Mouse (Mus musculus) gastrocnemius, postnatal 36 days (tissue): ENCODE results near the gene Wdr4. TPM values are rescaled to one million over a fixed set of nuclear protein-coding genes. Genes with fewer than 3 reads are reported as not detected.
A peak's percentile ranks its signal among the peaks of the same experiment; 100 is the strongest.
"Not testable (repeated sequence)": the region's sequence is repeated elsewhere in the genome, so short reads cannot be mapped to it uniquely, and the experiment has no call there.

Experiments used
- DNase-seq, 2 experiments: peaks; one replicate each; pipeline ENCODE4 v3.0.0; 2022
- intact Hi-C: fragments of 180-260 bp; cut with DNase I; formaldehyde crosslinking; loops from one replicate; pipeline ENCODE4 v1.15.1; 2025
- long read RNA-seq, 2 experiments: library from polyadenylated mRNA; stranded (forward); transcript quantifications; one replicate each; pipeline ENCODE4 v2.0.0; 2021
- total RNA-seq, 2 experiments: library from RNA; stranded (reverse); gene quantifications; 2 replicates each; pipeline ENCODE4 v1.2.3; 2021

Gene Wdr4
- total RNA-seq, result 1 to 10 TPM; 5.0 to 5.3 TPM
- long read RNA-seq, experiment 1, full-length matches to known transcripts, result 5 of 6 reads
- long read RNA-seq, experiment 1, partial matches to known transcripts, result 0 of 6 reads
- long read RNA-seq, experiment 1, other reads (novel, unspliced or antisense), result 1 of 6 reads
- long read RNA-seq, experiment 2, full-length matches to known transcripts, result 2 of 9 reads
- long read RNA-seq, experiment 2, partial matches to known transcripts, result 1 of 9 reads
- long read RNA-seq, experiment 2, other reads (novel, unspliced or antisense), result 6 of 9 reads

GRCm38 (mm10) chr17:31519946-31520838, at the start of gene Wdr4, which contains the start of gene Ndufv3:
Gene Wdr4, minus strand, starts transcription at chr17:31519980.
Gene Ndufv3, plus strand, starts transcription at chr17:31520115.
- DNase-seq, result peak; percentile 98 to 99
- intact Hi-C loops, result loop anchor here (5.0 kb wide), 1 partner anchor 37 kb away; no protein-coding TSS in a partner anchor

GRCm38 (mm10) chr17:31566276-31566675, 46.5 kb upstream of the Wdr4 start:
- DNase-seq, result no peak
- intact Hi-C loops, result no loop called here

DNA sequence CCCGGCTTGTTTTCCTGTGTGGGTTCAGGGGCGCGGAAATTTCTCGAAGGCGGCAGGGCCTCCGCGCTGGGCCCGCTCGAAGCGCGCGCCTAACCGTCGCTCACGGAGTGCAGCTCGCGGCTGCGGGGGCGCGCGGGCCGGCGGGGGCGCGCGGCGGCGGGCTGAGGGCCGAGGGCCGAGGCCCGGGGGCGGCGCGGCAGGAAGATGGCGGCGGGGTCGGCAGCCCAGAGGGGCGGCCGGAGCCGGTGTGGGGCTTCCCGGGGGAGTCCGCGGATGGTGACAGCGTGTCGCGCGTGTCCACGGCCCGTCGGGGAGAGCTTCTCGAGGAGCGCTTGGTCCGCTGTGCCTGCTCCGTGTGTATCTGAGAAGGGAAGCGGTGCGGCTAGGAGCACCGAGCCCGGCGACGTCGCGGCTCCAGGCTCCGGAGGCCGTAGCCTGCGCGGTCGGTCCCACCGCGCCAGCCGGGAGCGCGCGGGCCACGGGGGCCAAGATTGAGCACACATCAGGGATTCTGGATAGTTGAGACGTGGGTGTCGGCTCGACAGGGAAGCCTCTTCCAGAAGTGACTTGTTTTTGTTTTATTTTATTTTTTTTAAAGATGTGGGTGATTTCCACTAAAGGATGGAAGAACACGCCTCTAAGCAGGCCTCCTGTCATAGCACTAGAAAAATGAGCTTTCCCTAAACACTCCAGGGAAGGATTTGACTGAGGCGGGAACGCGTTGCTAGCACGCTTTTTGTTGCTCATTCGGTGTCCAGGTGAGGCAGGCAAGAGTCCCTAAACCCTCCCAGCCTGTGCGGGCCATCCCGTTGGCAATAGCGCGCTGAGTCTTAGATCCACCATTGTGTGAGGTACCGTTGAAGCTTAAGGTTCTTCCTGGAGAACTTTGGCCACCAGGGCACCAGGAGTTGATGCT, 45.6 kb upstream of the Wdr4 start:
- peak in 1 of 2 experiments; percentile 26 for DNase-seq
- intact Hi-C loops, result no loop called here

DNA sequence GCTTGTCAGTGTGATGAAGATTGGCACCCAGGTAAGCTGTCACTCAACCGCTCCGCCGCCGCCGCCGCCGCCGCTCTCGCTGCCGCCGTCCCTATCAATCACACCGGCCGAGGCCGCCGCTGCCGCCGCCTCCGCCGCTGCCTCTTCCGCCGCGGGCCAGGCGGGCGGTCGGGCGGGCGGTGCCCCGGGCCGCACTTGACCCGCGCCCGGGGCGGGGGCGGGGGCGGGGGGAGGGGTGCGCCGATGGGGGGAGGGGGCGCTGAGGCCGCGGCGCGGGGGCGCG, 45.0 kb upstream of the Wdr4 start:
- intact Hi-C loops, result no loop called here
- DNase-seq, result no peak

GRCm38 (mm10) chr17:31564015-31564857, 44.5 kb upstream of the Wdr4 start, which contains the start of gene Pknox1:
Gene Pknox1, plus strand, starts transcription at chr17:31564734.
- DNase-seq, result peak; percentile 98
- intact Hi-C loops, result no loop called here

- peak in 1 of 2 experiments; percentile 51 for DNase-seq
- intact Hi-C loops, result no loop called here
These were observed 43.8 kb upstream of the Wdr4 start for GRCm38 (mm10) chr17:31563632-31564014.

DNA sequence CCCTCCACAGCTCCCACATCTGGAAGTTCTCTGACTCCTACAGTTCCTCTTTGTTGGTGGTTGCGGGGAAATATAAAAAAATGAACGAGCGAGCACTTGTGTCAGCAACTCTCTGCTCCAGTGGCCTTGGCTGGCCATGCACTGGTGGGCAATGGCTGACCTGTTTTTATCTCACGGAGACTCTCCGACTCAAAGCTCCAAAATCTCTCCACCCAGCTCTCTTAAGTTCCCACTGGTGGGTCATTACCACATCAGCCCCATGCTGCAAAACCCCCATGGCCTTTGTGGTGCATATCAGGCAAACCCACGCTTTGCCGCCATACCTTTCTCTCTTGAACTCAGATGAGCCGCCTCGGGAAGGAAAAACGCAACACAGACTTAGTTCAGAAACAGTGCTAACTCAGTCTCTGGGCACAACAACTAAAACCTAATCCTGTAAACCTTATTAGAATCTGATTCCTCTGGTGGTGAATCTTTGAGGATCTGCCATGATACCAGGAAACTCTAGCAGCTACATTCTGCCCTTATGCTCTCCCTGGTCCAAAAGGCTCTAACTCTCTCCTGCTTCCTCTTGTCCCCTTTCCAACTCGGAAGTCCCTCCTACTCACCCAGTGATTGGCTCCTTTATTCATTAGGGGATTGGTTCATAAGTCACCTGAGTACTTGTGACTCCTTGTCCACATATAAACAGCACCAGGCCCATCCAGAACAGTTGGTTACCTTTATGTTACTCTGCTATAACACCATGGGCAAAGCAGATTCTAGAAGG, 39.4 kb upstream of the Wdr4 start:
- intact Hi-C loops, result loop anchor here (5.0 kb wide), 1 partner anchor 37 kb away; the partner anchor contains the start of gene Ndufv3

GRCm38 (mm10) chr17:31557947-31558542, 38.3 kb upstream of the Wdr4 start:
- intact Hi-C loops, result loop anchor here (5.0 kb wide), 1 partner anchor 36 kb away; the partner anchor contains the start of gene Ndufv3
- no peak for DNase-seq

More for the DNA sequence above, 39.4 kb upstream of the Wdr4 start:
- DNase-seq, result no peak

DNA sequence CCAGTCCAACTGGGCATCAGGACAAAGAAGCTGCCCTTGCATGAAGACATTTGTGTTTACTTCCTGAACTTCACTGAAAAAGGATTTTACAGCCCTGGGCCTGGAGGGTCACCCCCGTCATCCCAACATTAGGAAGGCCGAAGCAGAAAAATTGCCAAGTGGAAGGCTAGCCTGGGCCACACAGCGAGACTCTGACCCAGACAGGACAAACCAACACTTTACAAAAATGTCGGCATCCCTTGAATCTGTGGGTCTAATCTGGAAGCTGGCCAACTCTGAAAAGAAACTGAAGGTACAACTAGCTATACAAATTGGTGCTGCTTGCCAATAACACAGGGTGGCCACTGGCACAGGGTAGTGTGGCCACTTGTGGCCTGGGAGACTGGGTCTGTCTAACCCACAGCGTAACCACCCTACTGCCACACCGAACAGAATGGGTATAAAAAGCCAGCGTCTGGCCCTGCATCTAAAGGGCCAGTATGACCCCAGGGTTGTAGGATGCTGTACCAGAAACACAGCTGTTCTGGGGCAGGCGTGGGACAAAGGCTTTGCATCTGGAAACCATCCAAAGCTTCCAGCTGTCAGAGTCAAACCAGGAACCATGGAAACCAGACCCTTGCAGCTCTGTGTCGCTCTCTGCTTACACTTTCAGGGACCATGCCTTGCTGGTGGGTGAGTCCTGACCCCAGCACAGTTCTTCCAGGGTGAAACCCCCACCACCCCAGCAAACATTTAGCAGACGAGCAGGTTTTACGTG, 37.5 kb upstream of the Wdr4 start:
- no peak for DNase-seq
- intact Hi-C loops, result loop anchor here (5.0 kb wide), 1 partner anchor 35 kb away; the partner anchor contains the start of gene Ndufv3

GRCm38 (mm10) chr17:31556253-31556652, 36.5 kb upstream of the Wdr4 start:
- intact Hi-C loops, result loop anchor here (5.0 kb wide), 1 partner anchor 34 kb away; the partner anchor contains the start of gene Ndufv3
- DNase-seq, result no peak

DNA sequence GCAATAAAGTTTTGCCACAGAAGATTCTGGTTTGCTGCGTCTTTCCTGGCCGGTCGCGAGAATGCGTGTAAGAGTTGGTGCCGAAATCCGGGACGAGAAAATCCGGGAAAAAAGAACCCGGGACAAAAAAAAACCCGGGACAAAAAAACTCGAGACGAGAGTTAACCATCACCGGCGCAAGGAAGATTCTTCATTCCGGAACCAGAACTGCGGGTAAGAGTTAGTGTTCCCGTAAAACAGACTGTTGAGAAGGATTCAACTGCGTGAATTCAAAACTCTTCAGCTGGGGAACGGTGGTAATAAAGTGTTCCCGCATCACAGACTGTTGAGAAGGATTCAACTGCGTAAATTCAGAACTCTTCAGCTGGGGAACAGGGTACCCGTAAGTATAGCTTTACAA, 32.8 kb upstream of the Wdr4 start:
- DNase-seq, intact Hi-C loops: not testable (repeated sequence)

DNA sequence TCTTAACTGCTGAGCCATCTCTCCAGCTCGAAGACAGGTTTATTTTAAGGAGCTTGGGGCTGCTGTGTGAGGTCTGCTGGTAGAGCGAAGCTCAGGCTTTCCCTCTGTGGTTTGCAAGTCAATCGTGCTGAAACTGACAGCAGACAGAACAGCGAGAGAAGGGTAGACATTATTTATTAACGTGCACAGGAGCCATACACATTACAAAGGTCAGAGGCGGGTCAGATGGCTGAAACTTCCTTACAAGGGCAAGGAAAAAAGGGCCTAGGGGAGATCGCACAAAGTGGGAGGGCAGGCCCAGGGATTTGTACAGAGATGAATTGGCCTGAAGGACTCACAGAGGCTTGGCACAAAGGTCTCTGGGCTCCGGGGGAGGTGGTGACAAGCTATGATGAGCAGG, 29.6 kb upstream of the Wdr4 start:
- intact Hi-C loops, result no loop called here
- no peak for DNase-seq

DNA sequence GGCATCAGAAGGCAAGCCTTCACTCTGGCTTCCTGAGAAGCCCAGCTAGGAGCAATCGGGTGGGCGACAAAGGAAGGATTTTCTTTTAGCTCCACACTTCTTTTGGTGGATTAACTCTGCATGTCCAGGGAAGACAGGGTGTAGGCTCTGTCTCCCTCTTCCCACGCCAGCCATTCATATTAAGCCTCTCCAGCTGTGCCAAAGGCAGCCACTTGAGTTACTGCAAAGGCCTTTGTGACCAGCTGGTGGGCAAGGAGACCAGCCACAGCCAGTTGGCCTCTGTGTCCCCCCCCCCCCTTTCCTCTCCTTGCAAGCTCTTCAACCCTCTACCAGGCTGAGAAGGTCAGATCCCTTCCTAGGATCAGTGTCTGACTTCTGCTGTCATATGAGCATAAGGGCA, 28.2 kb upstream of the Wdr4 start:
- no peak for DNase-seq
- intact Hi-C loops, result no loop called here

GRCm38 (mm10) chr17:31546444-31547196, 26.8 kb upstream of the Wdr4 start:
- intact Hi-C loops, result no loop called here
- no peak for DNase-seq

GRCm38 (mm10) chr17:31543574-31543973, 23.8 kb upstream of the Wdr4 start:
- intact Hi-C loops, result no loop called here
- DNase-seq, result no peak

DNA sequence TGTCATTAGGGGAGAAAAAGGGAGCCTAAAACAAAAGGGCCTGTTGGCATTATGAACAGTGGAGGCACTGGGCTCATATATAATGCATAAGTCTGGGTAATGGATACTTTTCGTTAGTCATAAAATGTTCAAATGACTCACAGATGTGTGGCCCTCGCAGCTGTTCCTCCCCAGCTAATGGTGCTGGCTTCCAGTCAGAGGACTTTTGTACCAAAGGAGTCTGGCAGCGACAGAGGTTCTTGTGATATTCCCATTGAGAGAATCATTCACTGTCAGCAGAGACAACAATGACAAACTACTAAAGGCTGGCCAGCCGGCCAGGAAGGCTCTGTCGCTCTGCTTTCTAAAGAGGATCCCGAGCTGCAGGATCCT, 21.7 kb upstream of the Wdr4 start:
- DNase-seq, result peak in 1 of 2 experiments; percentile 39
- intact Hi-C loops, result no loop called here
